Mouse (Mus musculus) MN1 (cell line): ENCODE data around the gene Gm7544.
"Not testable (repeated sequence)": the region's sequence is repeated elsewhere in the genome, so short reads cannot be mapped to it uniquely, and the experiment has no call there.

ENCODE experiments used
- DNase-seq: peaks from one replicate; pipeline ENCODE4 v3.0.0-alpha.2; 2016; ENCODE audit warnings: low spot score

The Gm7544 gene

DNA sequence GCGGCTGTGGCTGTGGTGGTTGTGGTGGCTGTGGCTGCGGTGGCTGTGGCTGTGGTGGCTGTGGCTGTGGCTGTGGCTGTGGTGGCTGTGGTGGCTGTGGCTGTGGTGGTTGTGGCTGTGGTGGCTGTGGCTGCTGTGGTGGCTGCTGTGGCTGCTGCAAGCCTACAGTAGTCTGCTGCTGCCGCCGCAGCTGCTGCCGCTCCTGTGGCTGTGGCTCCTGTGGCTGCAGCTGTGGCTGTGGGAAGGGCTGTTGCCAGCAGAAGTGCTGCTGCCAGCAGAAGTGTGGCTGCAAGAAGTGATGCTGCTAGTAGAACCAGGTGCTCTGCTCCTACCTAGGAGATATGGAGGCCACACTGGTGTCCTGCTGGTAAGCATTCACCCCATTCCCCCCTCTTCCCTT is 42.4 kb downstream of the Gm7544 start:
- not testable (repeated sequence) for DNase-seq

DNA sequence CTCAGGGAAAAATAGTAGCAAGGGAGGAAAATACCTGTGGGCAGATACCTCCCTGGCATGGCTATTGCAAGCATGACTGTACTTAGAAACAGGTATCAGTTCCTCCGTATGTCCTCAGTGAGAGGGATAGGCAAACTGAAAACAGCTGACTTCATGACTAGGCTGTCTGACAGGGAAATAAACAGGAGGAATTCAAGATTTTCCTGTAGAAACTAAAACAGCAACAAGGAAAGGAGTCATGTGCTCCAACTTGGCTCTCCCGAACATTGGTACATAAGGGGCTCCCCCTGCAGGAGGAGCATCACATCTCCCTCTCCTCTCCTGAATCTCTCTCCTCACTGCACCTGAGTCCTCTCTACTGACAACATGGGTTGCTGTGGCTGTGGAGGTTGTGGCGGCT is 42.8 kb downstream of the Gm7544 start, which contains the start of gene A030005L19Rik:
TSS of gene A030005L19Rik (plus strand) at position 301 of the 400 bp plus-strand sequence.
- no peak for DNase-seq

DNA sequence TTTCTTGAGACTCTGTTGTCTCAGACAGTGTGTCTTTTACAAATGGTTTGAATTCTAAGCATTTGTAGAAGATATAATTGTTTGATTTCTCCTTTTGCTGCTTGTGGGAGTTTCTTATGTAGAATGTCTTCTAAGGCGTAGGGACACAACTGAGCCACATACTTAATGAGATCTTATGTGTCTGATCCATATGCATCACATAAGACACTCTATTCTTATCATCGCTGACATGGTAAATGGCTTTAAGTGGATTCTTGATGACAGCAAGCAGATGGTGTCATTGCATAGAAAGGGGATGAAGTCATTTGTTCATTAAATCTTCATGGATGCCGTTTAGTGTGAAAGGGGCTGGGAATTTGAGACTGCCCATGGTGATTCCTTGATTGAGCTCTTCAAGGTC is 49.9 kb downstream of the Gm7544 start:
- DNase-seq = no peak
